Mouse (Mus musculus) embryonic stem cell, embryonic (primary cell): ENCODE measurements around the gene Slc22a18.

Experiments used
- CTCF ChIA-PET, 4 experiments: fragments of 300-600 bp in 2 of 4; fragments of 350-600 bp in 2 of 4; sonication (Branson Sonifier 250); formaldehyde crosslinking; loops; one replicate each; lab custom pipeline; 2022; ENCODE audit warnings: inconsistent platforms in 2 of 4; lab: Charles Lee
- POLR2A ChIA-PET, 4 experiments: fragments of 300-600 bp in 2 of 4; fragments of 350-600 bp in 2 of 4; sonication (Branson Sonifier 250); formaldehyde crosslinking; loops; one replicate each; lab custom pipeline; 2022; ENCODE audit warnings: antibody characterized with exemption in 4 of 4, inconsistent platforms in 1 of 4; lab: Charles Lee

The Slc22a18 gene

GRCm38 (mm10) chr7:143473347-143474101 is at the start of gene Slc22a18:
Gene Slc22a18 (plus strand): TSS chr7:143473736.
- POLR2A ChIA-PET = interaction anchor here in 2 of 4 experiments (0.7 to 3.5 kb wide), 17 partner anchors 9 to 420 kb away, joined by 3 to 23 read pairs (median 5); partner anchors contain the start of genes Cars (in 2 of the 2), Cdkn1c (in 2 of the 2), Nap1l4 (in 1 of the 2) and Phlda2 (in 1 of the 2)

DNA sequence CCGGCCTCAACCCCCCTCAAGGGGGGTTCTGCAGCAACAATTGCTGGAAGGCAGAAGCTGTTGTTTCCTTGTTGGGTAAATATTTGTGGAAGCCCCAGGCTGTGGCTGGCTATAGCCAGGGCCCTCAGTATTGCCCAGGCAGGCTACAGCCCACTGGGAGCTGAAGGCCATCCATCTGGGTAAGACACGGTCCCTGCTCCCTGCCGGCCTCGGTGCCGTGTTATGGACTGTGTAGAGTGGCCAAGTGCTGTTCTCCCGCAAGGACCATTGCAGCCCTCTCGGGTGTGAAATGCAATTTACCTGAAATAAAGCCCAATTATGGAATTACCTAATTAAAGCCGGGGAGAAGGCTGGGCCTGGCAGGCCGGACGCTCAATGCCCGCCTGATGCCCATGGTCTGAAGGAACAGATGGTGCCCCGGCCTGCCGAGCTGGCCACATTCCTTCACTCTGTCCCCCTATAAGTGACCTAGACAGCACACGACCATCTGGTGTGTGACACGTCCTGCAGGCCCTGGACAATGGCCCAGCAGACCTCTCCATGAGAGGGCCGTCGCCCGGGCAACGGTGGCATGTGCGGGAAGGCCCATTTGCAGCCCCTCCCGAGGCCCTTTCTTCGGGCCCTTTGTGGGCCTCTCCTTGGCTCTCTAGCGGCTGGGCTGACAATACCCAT is 45.3 kb upstream of the Slc22a18 start:
- CTCF ChIA-PET = interaction anchor here in 1 of 4 experiments (0.5 kb wide), 1 partner anchor 22 kb away, joined by 3 read pairs; no protein-coding TSS in a partner anchor
- POLR2A ChIA-PET = no interaction called here

More at GRCm38 (mm10) chr7:143473347-143474101, at the start of gene Slc22a18:
- CTCF ChIA-PET = interaction anchor here in 3 of 4 experiments (0.6 to 19.7 kb wide), 19 partner anchors 9 to 380 kb away, joined by 3 to 679 read pairs (median 4); partner anchors contain the start of genes Phlda2 (in 2 of the 3) and Trpm5 (in 1 of the 3)

DNA sequence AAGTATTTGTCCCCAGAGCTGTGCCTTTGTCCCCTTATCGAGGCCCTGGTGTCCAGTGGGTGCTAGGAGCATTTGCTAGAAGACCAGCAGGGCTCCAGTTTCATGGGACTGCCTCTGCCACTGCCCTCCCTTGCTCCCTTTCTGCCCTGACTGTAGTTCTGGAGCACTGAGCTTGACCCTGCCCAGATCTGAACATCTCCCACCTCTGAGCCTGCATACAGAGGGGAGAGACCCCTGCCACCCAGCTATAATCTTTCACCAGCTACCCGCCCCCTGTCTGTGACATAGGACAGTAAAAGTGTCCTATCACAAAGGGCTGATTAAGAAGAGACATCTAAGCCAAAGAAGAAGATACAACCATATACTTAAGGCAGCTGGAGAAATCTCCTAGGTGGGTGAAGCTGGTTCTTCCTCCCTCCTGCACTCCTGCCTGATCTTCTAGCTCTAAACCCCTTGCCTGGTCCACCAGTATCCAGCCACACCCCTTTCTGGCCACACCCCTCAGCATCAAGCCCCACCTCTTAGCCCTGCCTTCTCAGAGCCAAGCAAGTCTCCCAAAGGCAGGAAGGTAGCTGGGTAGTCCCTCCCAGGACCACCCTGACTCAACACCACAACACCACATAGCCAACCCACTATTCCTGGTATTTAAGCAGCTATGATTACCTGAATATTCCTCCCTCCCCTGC is 44.6 kb upstream of the Slc22a18 start:
- POLR2A ChIA-PET = no interaction called here
- CTCF ChIA-PET = interaction anchor here in 2 of 4 experiments (0.6 kb wide), 2 partner anchors 274 to 376 kb away, joined by 3 read pairs; no protein-coding TSS in a partner anchor

DNA sequence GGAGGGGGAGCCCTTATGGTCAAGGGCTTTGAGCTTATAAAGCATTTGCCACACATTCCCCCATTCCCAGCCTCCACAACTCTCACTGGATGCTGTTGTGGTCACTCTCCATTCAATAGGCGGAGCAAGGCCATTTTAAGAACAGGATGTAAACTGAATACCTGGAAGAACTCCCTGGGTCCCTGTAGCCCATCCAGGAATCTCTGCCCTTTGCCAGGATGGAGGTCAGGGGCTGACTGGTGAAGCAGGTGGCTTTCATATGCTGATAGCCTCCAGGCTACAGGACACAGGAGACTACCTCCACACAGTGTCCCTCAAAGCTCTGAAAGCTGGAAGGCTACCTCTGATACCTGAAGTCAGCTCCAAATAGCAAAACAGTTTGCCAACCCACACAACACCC is 40.9 kb upstream of the Slc22a18 start:
- POLR2A ChIA-PET = interaction anchor here in 1 of 4 experiments (1.1 to 1.8 kb wide), 2 partner anchors 10 to 380 kb away, joined by 4 read pairs; partner anchors contain the start of gene Cd81
- CTCF ChIA-PET = interaction anchor here in 3 of 4 experiments (0.5 to 1.3 kb wide), 5 partner anchors 34 to 294 kb away, joined by 3 to 4 read pairs (median 3); no protein-coding TSS in a partner anchor

GRCm38 (mm10) chr7:143433331-143433730 is 40.2 kb upstream of the Slc22a18 start:
- ChIA-PET POLR2A (interaction anchor here in 1 of 4 experiments (1.1 to 1.8 kb wide), 2 partner anchors 10 to 380 kb away, joined by 4 read pairs; partner anchors contain the start of gene Cd81), CTCF (interaction anchor here in 2 of 4 experiments (0.6 to 1.6 kb wide), 2 partner anchors 33 to 48 kb away, joined by 3 to 4 read pairs; no protein-coding TSS in a partner anchor)

DNA sequence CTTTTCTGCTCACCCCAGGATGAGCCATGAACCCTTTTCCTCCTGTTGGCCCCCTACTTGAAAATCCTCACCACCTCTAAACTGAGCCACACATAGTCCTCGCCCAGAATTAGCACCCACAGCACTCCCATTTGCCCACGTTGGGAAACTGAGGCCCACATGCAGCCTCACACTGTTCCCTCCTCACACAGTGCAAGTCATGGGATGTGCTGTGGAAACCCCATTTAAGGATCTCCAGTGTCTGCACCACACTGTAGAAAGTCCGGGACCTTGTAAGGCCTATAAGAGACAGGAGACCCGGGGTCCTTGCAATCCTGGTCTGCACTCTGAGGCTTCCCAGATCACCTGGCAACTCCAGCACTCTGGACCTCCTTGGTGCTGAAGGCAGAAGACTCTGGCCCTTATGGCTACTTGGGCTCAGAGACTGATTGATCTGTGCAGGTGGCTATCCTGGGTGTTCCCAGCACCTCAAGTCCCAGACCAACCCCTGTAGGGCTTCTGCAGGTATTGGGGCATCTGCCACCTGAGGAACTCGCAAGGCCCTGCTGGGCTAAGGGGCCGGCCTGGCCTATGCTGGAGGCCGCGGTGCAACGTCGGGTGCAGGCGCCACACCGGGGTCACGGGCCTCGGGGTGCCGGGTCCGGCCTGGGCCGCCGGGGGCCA is 36.2 kb upstream of the Slc22a18 start:
- CTCF ChIA-PET = interaction anchor here in 1 of 4 experiments (1.3 kb wide), 1 partner anchor 826 kb away, joined by 14 read pairs; no protein-coding TSS in a partner anchor
- POLR2A ChIA-PET = interaction anchor here in 1 of 4 experiments (0.6 kb wide), 1 partner anchor 27 kb away, joined by 3 read pairs; no protein-coding TSS in a partner anchor

DNA sequence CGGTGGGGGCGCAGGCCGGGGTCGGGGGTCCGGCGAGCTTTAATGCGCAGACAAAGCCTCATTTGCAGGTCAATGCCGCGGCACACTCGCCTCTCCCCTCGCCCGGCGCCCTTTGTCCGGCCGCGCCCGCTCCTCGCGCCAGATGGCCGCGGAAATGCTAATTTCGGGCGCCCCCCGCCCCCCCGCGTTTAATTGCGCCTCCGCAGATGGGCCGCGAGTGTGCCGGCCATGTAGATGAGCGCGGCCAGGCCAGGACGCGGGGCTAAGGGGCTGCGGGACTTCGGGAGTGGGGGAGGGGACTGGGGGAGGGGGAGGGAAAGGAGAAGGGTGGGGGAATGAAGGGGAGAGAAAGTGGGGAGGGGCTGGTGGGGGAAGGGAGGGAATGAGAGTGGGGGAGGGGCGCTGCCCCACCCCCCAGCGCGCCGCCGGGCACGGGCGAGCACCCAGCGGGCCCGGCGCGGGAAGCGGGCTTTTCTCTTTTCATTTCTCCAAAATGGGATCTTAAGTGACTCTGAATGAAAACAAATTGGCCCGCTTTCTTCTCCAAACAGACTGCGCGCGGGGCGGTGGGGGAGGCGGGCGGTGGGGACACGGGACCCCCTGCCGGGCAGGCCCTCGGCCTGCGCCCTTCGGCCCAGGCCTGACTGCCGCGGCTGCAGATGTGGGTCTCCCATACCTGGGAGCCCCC is 35.5 kb upstream of the Slc22a18 start:
- ChIA-PET CTCF (interaction anchor here in 1 of 4 experiments (1.3 kb wide), 1 partner anchor 827 kb away, joined by 14 read pairs; no protein-coding TSS in a partner anchor), POLR2A (no interaction called here)

GRCm38 (mm10) chr7:143438965-143439364 is 34.6 kb upstream of the Slc22a18 start:
- ChIA-PET POLR2A (interaction anchor here in 1 of 4 experiments (1.3 kb wide), 1 partner anchor 22 kb away, joined by 5 read pairs; the partner anchor contains the start of gene Cdkn1c), CTCF (interaction anchor here in 2 of 4 experiments (1.0 to 1.5 kb wide), 2 partner anchors 285 kb away, joined by 3 read pairs; no protein-coding TSS in a partner anchor)

GRCm38 (mm10) chr7:143444580-143444954 is 29.0 kb upstream of the Slc22a18 start:
- CTCF ChIA-PET = interaction anchor here in 1 of 4 experiments (0.7 kb wide), 1 partner anchor 344 kb away, joined by 3 read pairs; no protein-coding TSS in a partner anchor
- POLR2A ChIA-PET = interaction anchor here in 2 of 4 experiments (0.7 to 3.4 kb wide), 2 partner anchors 15 to 17 kb away, joined by 4 to 15 read pairs; partner anchors contain the start of gene Cdkn1c (in 1 of the 2)

DNA sequence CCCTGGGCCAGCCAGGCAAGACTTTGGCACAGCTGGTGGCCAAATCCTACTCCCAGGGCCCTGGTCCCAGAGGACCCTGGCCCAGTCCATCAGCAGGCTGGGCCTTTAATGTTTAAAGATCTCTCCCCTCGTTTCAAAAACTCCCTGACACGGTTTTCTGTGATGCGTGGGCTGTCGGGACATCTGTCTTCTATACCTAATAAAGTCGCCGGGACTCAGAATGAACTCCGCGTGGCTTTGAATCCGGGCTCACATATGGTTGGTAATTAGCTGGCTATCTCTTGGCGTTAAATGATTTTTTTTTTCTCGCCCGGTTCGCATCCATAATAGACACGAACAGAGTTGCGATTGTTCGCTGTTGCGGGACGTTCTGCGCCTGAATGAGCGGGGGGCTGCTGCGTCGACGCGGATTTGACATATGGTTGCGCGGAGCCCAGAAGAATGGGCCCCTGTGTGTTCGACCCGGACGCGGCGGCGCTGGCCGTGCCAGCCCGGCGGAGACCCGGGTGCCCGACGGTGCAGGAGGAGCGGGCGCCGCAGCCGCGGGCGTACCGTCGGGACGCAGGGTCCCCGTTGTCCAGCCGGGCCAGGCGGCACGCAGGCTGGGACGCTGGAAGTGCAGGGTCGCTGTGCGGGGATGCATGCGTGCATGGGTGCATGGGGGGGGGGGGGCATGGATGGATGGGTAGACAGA is 28.4 kb upstream of the Slc22a18 start:
- POLR2A ChIA-PET = interaction anchor here in 2 of 4 experiments (0.7 to 3.4 kb wide), 3 partner anchors 14 to 18 kb away, joined by 3 to 15 read pairs (median 4); partner anchors contain the start of gene Cdkn1c (in 1 of the 2)

DNA sequence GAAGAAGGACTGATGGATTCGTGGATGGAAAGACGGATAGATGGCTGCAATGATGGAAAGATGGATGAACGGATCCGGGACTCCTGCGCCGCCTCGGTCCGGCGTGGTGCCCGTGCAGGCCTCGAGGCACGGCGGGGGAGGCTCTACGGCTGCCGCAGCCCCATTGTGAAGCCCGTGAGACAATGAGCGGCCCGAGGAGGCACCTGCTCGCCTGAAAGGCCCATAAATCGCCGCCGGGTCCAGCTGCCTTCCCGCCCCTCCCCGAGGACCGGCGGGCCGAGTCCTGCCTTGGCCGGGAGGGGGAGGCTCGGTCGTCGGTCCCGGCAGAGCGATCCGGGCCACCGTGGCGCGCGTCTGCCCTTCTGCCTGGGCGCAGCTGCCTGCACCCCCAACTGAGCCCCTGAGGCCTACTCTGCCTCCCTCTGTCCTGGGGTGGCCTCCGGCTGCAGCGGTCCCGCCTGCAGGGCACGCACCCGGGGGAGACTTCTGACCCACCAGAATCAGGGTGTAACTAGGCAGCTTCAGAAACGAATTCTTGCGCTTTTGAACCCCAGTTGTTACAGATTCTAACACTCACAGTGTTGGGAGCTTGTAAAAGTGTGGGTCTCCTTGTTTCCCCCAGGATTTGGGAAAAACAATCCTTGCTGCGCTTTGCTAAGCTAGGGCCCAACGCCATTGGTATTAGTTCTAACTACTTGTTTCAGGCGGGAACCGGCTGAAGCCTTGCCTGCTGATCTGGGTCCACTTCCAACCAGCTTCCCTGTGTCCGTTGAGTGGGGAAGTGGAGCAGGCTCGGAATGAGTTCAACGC is 27.7 kb upstream of the Slc22a18 start:
- ChIA-PET CTCF (interaction anchor here in 2 of 4 experiments (0.7 to 1.4 kb wide), 3 partner anchors 24 to 70 kb away, joined by 3 to 4 read pairs (median 3); no protein-coding TSS in a partner anchor), POLR2A (interaction anchor here in 3 of 4 experiments (0.6 to 3.4 kb wide), 4 partner anchors 13 to 79 kb away, joined by 3 to 15 read pairs (median 8); partner anchors contain the start of gene Cdkn1c (in 1 of the 3))

More for the DNA sequence above, 28.4 kb upstream of the Slc22a18 start:
- CTCF ChIA-PET = interaction anchor here in 1 of 4 experiments (0.7 kb wide), 1 partner anchor 344 kb away, joined by 3 read pairs; no protein-coding TSS in a partner anchor

GRCm38 (mm10) chr7:143447130-143447529 is 26.4 kb upstream of the Slc22a18 start:
- CTCF ChIA-PET = interaction anchor here in 1 of 4 experiments (1.4 kb wide), 1 partner anchor 23 kb away, joined by 4 read pairs; no protein-coding TSS in a partner anchor
- POLR2A ChIA-PET = interaction anchor here in 1 of 4 experiments (3.4 kb wide), 1 partner anchor 12 kb away, joined by 15 read pairs; no protein-coding TSS in a partner anchor

DNA sequence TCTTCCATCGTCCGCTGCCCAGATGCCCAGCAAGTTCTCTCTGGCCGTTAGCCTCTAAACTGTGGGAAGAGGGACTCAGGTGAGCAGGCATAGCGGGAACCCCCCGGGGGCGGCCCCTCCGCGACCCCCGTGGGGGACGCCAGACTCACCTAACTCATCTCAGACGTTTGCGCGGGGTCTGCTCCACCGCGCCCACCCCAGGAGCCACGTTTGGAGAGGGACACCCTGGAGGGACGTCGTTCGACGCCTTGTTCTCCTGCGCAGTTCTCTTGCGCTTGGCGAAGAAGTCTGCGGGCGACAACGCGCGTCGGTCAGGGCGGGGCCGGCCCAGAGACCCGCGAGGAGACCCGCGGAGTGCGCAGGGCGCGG is 14.6 kb upstream of the Slc22a18 start:
- CTCF ChIA-PET = interaction anchor here in 3 of 4 experiments (1.0 to 19.7 kb wide), 6 partner anchors 7 to 305 kb away, joined by 3 to 679 read pairs (median 5); no protein-coding TSS in a partner anchor

More for the DNA sequence above, 14.6 kb upstream of the Slc22a18 start:
- POLR2A ChIA-PET = interaction anchor here in 3 of 4 experiments (0.7 to 2.8 kb wide), 8 partner anchors 9 to 304 kb away, joined by 3 to 15 read pairs (median 4); partner anchors contain the start of gene Phlda2 (in 1 of the 3)
